Mouse (Mus musculus) myocyte (in vitro differentiated cells): Measurements from ENCODE around the gene Hoxd11. TPM values are rescaled to one million over a fixed set of nuclear protein-coding genes. Genes with fewer than 3 reads are reported as not detected.

Source experiments
- H3K27me3 ChIP-seq: one replicate; pipeline ENCODE4 v1.6.1; 2011; ENCODE audit not compliant: control insufficient read depth, insufficient read depth, insufficient read length
- H3K36me3 ChIP-seq: one replicate; pipeline ENCODE4 v1.6.1; 2011; ENCODE audit not compliant: control insufficient read depth, insufficient read depth
- H3K4me2 ChIP-seq: one replicate; pipeline ENCODE4 v1.6.1; 2011; ENCODE audit warnings: low read depth, control low read depth
- H3K4me3 ChIP-seq: one replicate; pipeline ENCODE4 v1.5.1; 2011; ENCODE audit warnings: mild to moderate bottlenecking, control low read depth, moderate library complexity
- H3K79me2 ChIP-seq: one replicate; pipeline ENCODE4 v1.6.1; 2011; ENCODE audit not compliant: control insufficient read depth, insufficient read depth
- H3ac ChIP-seq: one replicate; pipeline ENCODE4 v1.6.1; 2011; ENCODE audit not compliant: control insufficient read depth, insufficient read length
- CEBPB ChIP-seq: IDR thresholded peaks from 2 replicates; pipeline ENCODE4 v1.6.1; 2011; ENCODE audit warnings: mild to moderate bottlenecking, moderate library complexity; ENCODE audit not compliant: poor library complexity, insufficient read depth, severe bottlenecking
- E2F4 ChIP-seq: IDR thresholded peaks from one replicate; pipeline ENCODE4 v1.6.1; 2011; ENCODE audit warnings: mild to moderate bottlenecking, control low read depth, moderate library complexity; ENCODE audit not compliant: insufficient read depth
- MAX ChIP-seq: IDR thresholded peaks from one replicate; pipeline ENCODE4 v1.6.1; 2011; ENCODE audit warnings: low read depth, mild to moderate bottlenecking, control low read depth
- MYOD1 ChIP-seq, 3 experiments: IDR thresholded peaks; one replicate each; pipeline ENCODE4 v1.6.1; 2011; ENCODE audit warnings: control low read depth in 2 of 3, low read depth in 2 of 3, mild to moderate bottlenecking in 2 of 3, moderate library complexity in 1 of 3; ENCODE audit not compliant: insufficient read length in 2 of 3, control insufficient read depth in 1 of 3
- MYOG ChIP-seq, 3 experiments: IDR thresholded peaks; one replicate each; pipeline ENCODE4 v1.6.1; 2011; ENCODE audit warnings: control low read depth in 2 of 3, low read depth in 2 of 3, mild to moderate bottlenecking in 2 of 3; ENCODE audit not compliant: insufficient read length in 2 of 3, control insufficient read depth in 1 of 3, insufficient read depth in 1 of 3
- POLR2A ChIP-seq: IDR thresholded peaks from one replicate; pipeline ENCODE4 v1.6.1; 2011; ENCODE audit warnings: low read depth, mild to moderate bottlenecking, control low read depth, moderate library complexity; ENCODE audit not compliant: insufficient read length
- POLR2AphosphoS2 ChIP-seq: IDR thresholded peaks from one replicate; pipeline ENCODE4 v1.6.1; 2011; ENCODE audit warnings: low read depth, control low read depth; ENCODE audit not compliant: insufficient read length
- REST ChIP-seq: IDR thresholded peaks from one replicate; pipeline ENCODE4 v1.6.1; 2011; ENCODE audit warnings: mild to moderate bottlenecking, control low read depth, moderate library complexity; ENCODE audit not compliant: insufficient read depth, insufficient read length
- SRF ChIP-seq: IDR thresholded peaks from one replicate; pipeline ENCODE4 v1.6.1; 2011; ENCODE audit warnings: low read depth; ENCODE audit not compliant: control insufficient read depth, insufficient read length
- TCF12 ChIP-seq: IDR thresholded peaks from one replicate; pipeline ENCODE4 v1.6.1; 2011; ENCODE audit warnings: mild to moderate bottlenecking, control low read depth; ENCODE audit not compliant: poor library complexity, insufficient read depth, severe bottlenecking
- TCF3 ChIP-seq: IDR thresholded peaks from one replicate; pipeline ENCODE4 v1.6.1; 2011; ENCODE audit warnings: low read depth, control low read depth; ENCODE audit not compliant: insufficient read length
- USF1 ChIP-seq: IDR thresholded peaks from one replicate; pipeline ENCODE4 v1.6.1; 2011; ENCODE audit warnings: low read depth, mild to moderate bottlenecking, control low read depth, moderate library complexity
- polyA plus RNA-seq: library from polyadenylated mRNA; unstranded; fragments of >200 nt; fragmentation: generic; extraction: Trizol; gene quantifications from one replicate; pipeline ENCODE4 v1.2.1, GENCODE M21; 2012; ENCODE audit warnings: missing spikeins

Hoxd11 gene
- polyA plus RNA-seq, 1 experiment, result not detected

DNA sequence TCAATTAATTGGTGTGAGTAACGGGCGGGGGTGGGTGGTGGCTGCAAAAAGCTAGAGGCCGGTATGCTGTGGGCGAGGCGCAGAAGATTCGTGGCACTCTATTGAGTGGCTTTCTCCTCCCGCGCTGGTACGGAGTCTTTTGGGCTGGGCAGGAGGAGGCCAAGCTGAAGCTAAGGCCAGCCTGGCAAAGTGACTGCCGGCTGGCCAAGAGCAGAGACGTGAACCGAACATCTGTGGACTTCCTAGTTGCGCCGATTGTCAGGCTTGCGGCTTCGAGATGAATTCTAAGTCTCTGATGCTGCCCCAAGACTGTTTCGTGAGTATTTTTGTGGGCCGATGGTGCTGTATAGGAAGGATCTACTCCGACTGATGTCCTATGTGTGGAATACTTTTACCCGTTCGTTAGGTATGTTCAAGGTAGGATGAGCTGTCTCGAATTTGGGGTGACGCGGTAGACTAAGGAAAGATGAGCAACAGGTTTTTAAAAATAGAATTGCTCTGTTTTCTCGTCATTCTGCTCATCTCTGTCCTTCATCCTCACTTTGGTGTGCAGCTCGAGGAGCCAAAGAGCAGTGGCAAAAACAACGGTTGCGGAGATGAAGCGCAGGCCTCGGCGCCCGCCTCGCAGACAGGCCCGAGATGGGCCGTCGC lies 12.0 kb upstream of the Hoxd11 start:
- Histone ChIP-seq H3K27me3 (peaks cover 39% of the 10 kb centered on the region), H3K79me2 (no peaks in the 10 kb centered on the region), H3ac (no peak overlapping the region), H3K36me3 (no peaks in the 10 kb centered on the region), H3K4me2 (no peak overlapping the region), H3K4me3 (no peak overlapping the region)
- TF ChIP-seq POLR2AphosphoS2, result no peak
- TF ChIP-seq CEBPB, result no peak
- no peak for TF ChIP-seq E2F4
- no peak for TF ChIP-seq TCF3
- no peak for TF ChIP-seq REST
- TF ChIP-seq MYOG (IDR thresholded peaks at IDR 0.05; ENCODE audit: control insufficient read depth in 1 of 3, insufficient read depth in 1 of 3, insufficient read length in 2 of 3, low read depth in 2 of 3), result no peak
- TF ChIP-seq USF1, result no peak
- TF ChIP-seq SRF, result no peak
- no peak for TF ChIP-seq TCF12
- TF ChIP-seq MYOD1 (IDR thresholded peaks at IDR 0.05; ENCODE audit: control insufficient read depth in 1 of 3, insufficient read length in 2 of 3, low read depth in 2 of 3), result no peak

GRCm38 (mm10) chr2:74667842-74668357 lies 11.5 kb upstream of the Hoxd11 start, which contains the start of gene Hoxd13:
Hoxd13 (plus strand) TSS chr2:74668310.
- H3K79me2 ChIP-seq, result no peaks in the 10 kb centered on the region
- H3K4me3 ChIP-seq, result no peak within 1 kb of the TSS
- peaks cover 39% of the 10 kb centered on the region for H3K27me3 ChIP-seq

DNA sequence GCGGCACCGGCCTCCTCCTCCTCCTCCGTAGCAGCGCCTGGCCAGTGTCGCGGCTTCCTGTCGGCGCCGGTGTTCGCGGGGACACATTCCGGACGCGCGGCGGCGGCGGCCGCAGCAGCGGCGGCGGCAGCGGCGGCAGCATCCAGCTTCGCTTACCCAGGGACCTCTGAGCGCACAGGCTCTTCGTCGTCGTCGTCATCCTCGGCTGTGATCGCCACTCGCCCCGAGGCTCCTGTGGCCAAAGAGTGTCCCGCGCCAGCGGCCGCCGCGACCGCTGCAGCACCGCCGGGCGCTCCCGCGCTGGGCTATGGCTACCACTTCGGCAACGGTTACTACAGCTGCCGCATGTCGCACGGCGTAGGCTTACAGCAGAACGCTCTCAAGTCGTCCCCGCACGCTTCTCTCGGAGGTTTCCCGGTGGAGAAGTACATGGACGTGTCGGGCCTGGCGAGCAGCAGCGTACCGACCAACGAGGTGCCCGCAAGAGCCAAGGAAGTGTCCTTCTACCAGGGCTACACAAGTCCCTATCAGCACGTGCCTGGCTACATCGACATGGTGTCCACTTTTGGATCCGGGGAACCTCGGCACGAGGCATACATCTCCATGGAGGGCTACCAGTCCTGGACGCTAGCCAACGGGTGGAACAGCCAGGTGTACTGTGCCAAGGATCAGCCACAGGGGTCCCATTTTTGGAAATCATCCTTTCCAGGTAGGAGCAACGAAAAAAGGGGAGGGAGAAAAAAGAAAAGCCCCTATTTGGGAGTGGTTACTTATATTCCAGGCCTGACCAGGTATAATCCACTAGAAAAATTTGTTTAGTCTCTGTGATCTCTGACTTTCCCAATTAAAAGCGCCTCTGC lies 10.8 kb upstream of the Hoxd11 start:
- no peak overlapping the region for H3K4me3 ChIP-seq
- H3K79me2 ChIP-seq, result no peaks in the 10 kb centered on the region
- peaks cover 33% of the 10 kb centered on the region for H3K27me3 ChIP-seq

More at GRCm38 (mm10) chr2:74667842-74668357, 11.5 kb upstream of the Hoxd11 start, which contains the start of gene Hoxd13:
- no peak within 1 kb of the TSS for H3ac ChIP-seq
- no peak within 1 kb of the TSS for H3K4me2 ChIP-seq
- H3K36me3 ChIP-seq, result no peaks in the 10 kb centered on the region
- TF ChIP-seq SRF (no peak), POLR2AphosphoS2 (no peak), MAX (no peak), CEBPB (no peak), POLR2A (no peak), E2F4 (no peak), USF1 (no peak), TCF3 (no peak), MYOG (IDR thresholded peaks at IDR 0.05; ENCODE audit: control insufficient read depth in 1 of 3, insufficient read depth in 1 of 3, insufficient read length in 2 of 3, low read depth in 2 of 3) (no peak), TCF12 (no peak), MYOD1 (IDR thresholded peaks at IDR 0.05; ENCODE audit: control insufficient read depth in 1 of 3, insufficient read length in 2 of 3, low read depth in 2 of 3) (no peak), REST (no peak)

GRCm38 (mm10) chr2:74669230-74669578 lies 10.2 kb upstream of the Hoxd11 start:
- Histone ChIP-seq H3K27me3 (peaks cover 39% of the 10 kb centered on the region), H3K36me3 (no peaks in the 10 kb centered on the region), H3K4me2 (no peak overlapping the region), H3ac (no peak overlapping the region), H3K79me2 (no peaks in the 10 kb centered on the region), H3K4me3 (no peak overlapping the region)
- no peak for TF ChIP-seq USF1
- TF ChIP-seq MYOD1 (IDR thresholded peaks at IDR 0.05; ENCODE audit: control insufficient read depth in 1 of 3, insufficient read length in 2 of 3, low read depth in 2 of 3), result no peak
- TF ChIP-seq TCF12, result no peak
- TF ChIP-seq SRF, result no peak
- no peak for TF ChIP-seq MAX
- no peak for TF ChIP-seq TCF3
- no peak for TF ChIP-seq REST
- no peak for TF ChIP-seq MYOG (IDR thresholded peaks at IDR 0.05; ENCODE audit: control insufficient read depth in 1 of 3, insufficient read depth in 1 of 3, insufficient read length in 2 of 3, low read depth in 2 of 3)
- no peak for TF ChIP-seq POLR2AphosphoS2
- no peak for TF ChIP-seq POLR2A
- no peak for TF ChIP-seq CEBPB

More for the DNA sequence above, 10.8 kb upstream of the Hoxd11 start:
- no peaks in the 10 kb centered on the region for H3K36me3 ChIP-seq
- no peak overlapping the region for H3K4me2 ChIP-seq
- no peak overlapping the region for H3ac ChIP-seq
- TF ChIP-seq MYOG (IDR thresholded peaks at IDR 0.05; ENCODE audit: control insufficient read depth in 1 of 3, insufficient read depth in 1 of 3, insufficient read length in 2 of 3, low read depth in 2 of 3) (no peak), TCF3 (no peak)
